Mouse (Mus musculus): Measurements from ENCODE around the gene Tmprss7. TPM values are rescaled to one million over a fixed set of nuclear protein-coding genes. Genes with fewer than 3 reads are reported as not detected.
A peak's percentile ranks its signal among the peaks of the same experiment; 100 is the strongest.

Tmprss7 gene
- polyA plus RNA-seq, 1 experiment from 2014 or later = 0.31 TPM

- Histone ChIP-seq H3K36me3 (peaks cover 97% of the 10 kb centered on the region), H3K4me1 (no peaks in the 10 kb centered on the region), H3K27ac (replicated peaks) (no peak overlapping the region), H3K9me3 (replicated peaks) (no peaks in the 10 kb centered on the region; the same call in 1 of the 2 replicates), H3K4me3 (no peak overlapping the region), H3K27me3 (ENCODE audit: low read depth, poor library complexity, severe bottlenecking) (no peaks in the 10 kb centered on the region)
- 88% methylated on average over 5 of the region's 5 CpGs for WGBS
- no peak for DNase-seq (ENCODE audit: low spot score)
Observed at GRCm38 (mm10) chr16:45714489-45715150, 21.2 kb upstream of the Tmprss7 start.

- Histone ChIP-seq H3K27ac (replicated peaks) (no peak overlapping the region), H3K4me1 (no peaks in the 10 kb centered on the region), H3K9me3 (replicated peaks) (no peaks in the 10 kb centered on the region; the same call in 1 of the 2 replicates), H3K36me3 (peaks cover 97% of the 10 kb centered on the region), H3K27me3 (ENCODE audit: low read depth, poor library complexity, severe bottlenecking) (no peaks in the 10 kb centered on the region), H3K4me3 (no peak overlapping the region)
- WGBS = 71% methylated on average over 1 of the region's 1 CpGs
- DNase-seq (ENCODE audit: low spot score) = no peak
Observed at GRCm38 (mm10) chr16:45713878-45714277, 20.4 kb upstream of the Tmprss7 start.

DNA sequence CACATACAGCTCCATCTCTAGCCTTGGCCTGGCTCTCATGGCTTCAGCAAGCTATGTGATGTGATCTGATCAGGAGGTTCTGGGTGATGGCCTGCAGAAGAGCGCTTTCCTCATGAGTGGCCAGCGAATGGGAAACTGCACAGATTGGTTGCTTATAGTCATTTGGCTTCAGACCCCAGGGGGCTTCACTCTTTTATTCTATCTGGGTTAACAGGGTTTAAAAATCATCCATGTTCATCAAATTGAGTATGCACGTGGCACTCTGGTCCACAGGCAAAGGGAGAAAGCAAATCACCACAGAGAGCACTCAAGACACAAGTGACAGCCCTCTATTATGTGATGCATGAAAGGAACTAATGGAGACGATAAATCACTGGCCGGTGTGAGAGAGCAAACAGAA is 19.8 kb upstream of the Tmprss7 start:
- whole genome bisulfite sequencing = 85% methylated on average over 5 of the region's 5 CpGs
- no peak overlapping the region for H3K4me3 ChIP-seq
- H3K9me3 ChIP-seq (replicated peaks) = no peaks in the 10 kb centered on the region; the same call in 1 of the 2 replicates
- no peak overlapping the region for H3K27ac ChIP-seq (replicated peaks)
- no peaks in the 10 kb centered on the region for H3K4me1 ChIP-seq
- no peak for DNase-seq (ENCODE audit: low spot score)
- H3K36me3 ChIP-seq = peaks cover 91% of the 10 kb centered on the region
- H3K27me3 ChIP-seq (ENCODE audit: low read depth, poor library complexity, severe bottlenecking) = no peaks in the 10 kb centered on the region

DNA sequence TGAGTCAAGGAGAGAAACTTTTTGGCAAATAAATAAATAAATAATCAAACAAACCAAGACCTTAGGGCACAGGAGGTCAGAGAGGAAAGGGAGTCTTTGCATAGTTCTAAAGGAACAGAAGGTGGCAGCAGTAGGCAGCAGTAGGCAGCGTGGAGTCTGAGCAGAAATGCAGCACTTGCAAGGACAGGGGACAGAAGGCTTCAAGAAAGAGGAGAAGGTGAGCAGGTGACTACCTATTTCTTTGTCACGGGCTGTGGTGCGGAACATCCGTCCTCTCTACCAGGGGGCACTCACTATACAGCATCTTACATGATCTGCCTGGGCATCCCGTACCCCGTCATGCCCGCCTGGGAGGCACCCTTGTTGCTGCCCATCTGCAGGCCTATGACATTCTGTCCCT is 17.8 kb upstream of the Tmprss7 start:
- Histone ChIP-seq H3K27me3 (ENCODE audit: low read depth, poor library complexity, severe bottlenecking) (no peaks in the 10 kb centered on the region), H3K27ac (replicated peaks) (no peak overlapping the region), H3K36me3 (peaks cover 71% of the 10 kb centered on the region), H3K4me3 (no peak overlapping the region), H3K9me3 (replicated peaks) (no peaks in the 10 kb centered on the region; the same call in 1 of the 2 replicates), H3K4me1 (no peaks in the 10 kb centered on the region)
- DNase-seq (ENCODE audit: low spot score) = no peak
- 72% methylated on average over 7 of the region's 7 CpGs for WGBS

DNA sequence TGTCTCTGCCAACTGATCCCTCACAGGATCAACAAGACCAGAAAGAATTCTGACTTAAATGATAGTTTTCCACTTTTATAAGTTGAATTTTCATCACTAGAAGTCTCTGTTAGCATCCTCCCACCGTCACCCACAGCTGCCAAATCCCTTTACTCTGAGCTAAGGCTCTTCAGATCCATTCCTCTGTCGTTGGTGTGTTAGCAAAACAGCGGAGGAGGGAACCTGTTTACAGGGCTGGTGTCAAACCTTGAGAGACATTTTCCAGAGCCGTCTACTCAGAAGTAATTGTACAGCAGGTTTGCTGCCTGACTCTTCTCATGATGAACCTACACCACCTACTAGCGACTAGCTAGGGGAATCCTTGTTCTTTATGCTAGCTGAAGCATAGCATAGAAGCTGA is 5.8 kb upstream of the Tmprss7 start:
- Histone ChIP-seq H3K27me3 (ENCODE audit: low read depth, poor library complexity, severe bottlenecking) (no peaks in the 10 kb centered on the region), H3K4me3 (no peak overlapping the region), H3K4me1 (peaks cover 17% of the 10 kb centered on the region), H3K36me3 (no peaks in the 10 kb centered on the region), H3K27ac (replicated peaks) (no peak overlapping the region), H3K9me3 (replicated peaks) (no peaks in the 10 kb centered on the region)
- 80% methylated on average over 5 of the region's 5 CpGs for WGBS
- DNase-seq (ENCODE audit: low spot score) = no peak

DNA sequence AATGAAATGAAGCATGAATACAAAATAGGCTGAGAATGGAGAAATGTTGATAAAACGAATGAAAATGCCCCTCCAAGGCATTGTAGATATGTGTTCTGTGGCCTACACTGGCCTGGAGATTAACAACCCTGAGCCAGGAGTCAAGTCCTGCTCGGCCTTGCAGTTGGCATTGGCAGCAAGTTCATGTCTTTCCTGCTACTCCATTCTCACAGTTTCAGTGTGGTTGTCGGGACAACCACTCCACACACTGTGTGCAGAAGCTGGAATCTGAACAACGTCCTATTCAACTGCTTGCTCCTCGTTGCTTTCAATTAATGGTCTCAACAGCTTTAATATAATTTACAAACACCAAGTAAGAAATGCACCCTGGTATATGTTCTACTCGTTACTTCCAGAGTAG is 4.5 kb upstream of the Tmprss7 start:
- no peaks in the 10 kb centered on the region for H3K9me3 ChIP-seq (replicated peaks)
- WGBS = 73% methylated on average over 6 of the region's 6 CpGs
- no peaks in the 10 kb centered on the region for H3K36me3 ChIP-seq
- no peaks in the 10 kb centered on the region for H3K27me3 ChIP-seq (ENCODE audit: low read depth, poor library complexity, severe bottlenecking)
- peaks cover 26% of the 10 kb centered on the region for H3K4me1 ChIP-seq
- H3K4me3 ChIP-seq = no peak overlapping the region
- no peak for DNase-seq (ENCODE audit: low spot score)
- H3K27ac ChIP-seq (replicated peaks) = no peak overlapping the region

DNA sequence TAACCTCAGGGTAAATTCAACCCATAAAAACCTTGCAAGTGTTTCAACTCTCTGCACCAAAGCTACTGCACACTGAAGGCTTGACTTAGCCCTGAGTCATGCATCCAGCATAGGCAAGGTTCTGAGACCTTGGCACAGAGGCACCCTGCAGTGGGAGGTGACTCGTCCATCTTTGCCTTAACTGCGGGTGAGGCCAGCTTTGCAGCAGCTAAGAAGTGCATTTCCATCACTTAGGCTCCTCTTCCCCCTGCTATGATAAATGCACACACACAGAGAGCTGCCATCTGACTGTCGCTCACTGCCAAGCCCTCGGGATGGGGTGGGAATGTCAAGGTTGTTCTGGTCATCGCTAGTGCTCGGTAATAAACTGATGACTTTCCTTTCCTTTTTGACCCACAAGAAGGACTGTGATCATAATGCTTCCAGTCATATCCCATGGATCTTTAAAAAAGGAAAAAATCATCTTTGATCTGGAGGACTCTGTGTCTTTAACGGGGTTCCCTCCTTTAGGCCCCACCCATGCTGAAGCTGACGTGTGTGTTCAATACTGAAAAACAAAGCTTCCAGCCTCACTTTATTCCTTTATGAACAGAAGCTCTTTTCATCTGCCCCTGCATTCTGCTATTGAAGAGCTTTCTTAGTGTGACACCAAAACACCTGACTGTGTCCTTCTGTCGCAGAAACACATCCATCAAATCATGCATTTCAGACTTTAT is 2.1 kb upstream of the Tmprss7 start:
- Histone ChIP-seq H3K4me3 (no peak overlapping the region), H3K27ac (replicated peaks) (no peak overlapping the region), H3K27me3 (ENCODE audit: low read depth, poor library complexity, severe bottlenecking) (no peaks in the 10 kb centered on the region), H3K36me3 (no peaks in the 10 kb centered on the region), H3K9me3 (replicated peaks) (no peaks in the 10 kb centered on the region), H3K4me1 (peaks cover 40% of the 10 kb centered on the region)
- no peak for DNase-seq (ENCODE audit: low spot score)
- WGBS = 85% methylated on average over 9 of the region's 9 CpGs

DNA sequence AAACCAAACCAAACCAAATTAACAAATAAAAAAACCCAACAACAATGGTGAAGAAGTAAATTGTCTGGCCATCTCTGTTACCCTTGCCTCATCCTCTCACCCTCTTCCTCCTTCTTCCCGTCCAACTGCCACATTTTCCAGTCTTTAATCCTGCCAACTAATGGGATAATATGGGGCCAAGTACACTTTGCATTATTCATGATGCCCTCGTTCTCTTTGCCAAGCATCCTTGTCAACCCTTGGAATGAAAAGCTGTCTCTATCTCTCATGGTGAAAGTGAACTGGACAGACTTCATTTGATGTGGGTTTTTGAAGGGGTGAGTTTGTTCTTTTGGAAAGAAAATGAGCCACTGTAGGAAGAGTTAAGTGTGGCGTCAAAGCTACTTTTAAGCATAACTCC is 607 bp downstream of the Tmprss7 start:
- Histone ChIP-seq H3K4me1 (peaks cover 48% of the 10 kb centered on the region), H3K36me3 (no peaks in the 10 kb centered on the region), H3K27ac (replicated peaks) (no peak overlapping the region), H3K9me3 (replicated peaks) (no peaks in the 10 kb centered on the region), H3K27me3 (ENCODE audit: low read depth, poor library complexity, severe bottlenecking) (no peaks in the 10 kb centered on the region), H3K4me3 (no peak overlapping the region)
- WGBS = 56% methylated on average over 3 of the region's 3 CpGs
- no peak for DNase-seq (ENCODE audit: low spot score)

GRCm38 (mm10) chr16:45690178-45690577 is 3.3 kb downstream of the Tmprss7 start:
- no peaks in the 10 kb centered on the region for H3K9me3 ChIP-seq (replicated peaks)
- no peaks in the 10 kb centered on the region for H3K36me3 ChIP-seq
- 12% methylated on average over 4 of the region's 4 CpGs for WGBS
- peak overlapping the region; percentile 59; the same call in 1 of the 2 replicates for H3K27ac ChIP-seq (replicated peaks)
- no peak overlapping the region for H3K4me3 ChIP-seq
- peaks cover 38% of the 10 kb centered on the region for H3K4me1 ChIP-seq
- DNase-seq (ENCODE audit: low spot score) = peak; percentile 36
- H3K27me3 ChIP-seq (ENCODE audit: low read depth, poor library complexity, severe bottlenecking) = no peaks in the 10 kb centered on the region

DNA sequence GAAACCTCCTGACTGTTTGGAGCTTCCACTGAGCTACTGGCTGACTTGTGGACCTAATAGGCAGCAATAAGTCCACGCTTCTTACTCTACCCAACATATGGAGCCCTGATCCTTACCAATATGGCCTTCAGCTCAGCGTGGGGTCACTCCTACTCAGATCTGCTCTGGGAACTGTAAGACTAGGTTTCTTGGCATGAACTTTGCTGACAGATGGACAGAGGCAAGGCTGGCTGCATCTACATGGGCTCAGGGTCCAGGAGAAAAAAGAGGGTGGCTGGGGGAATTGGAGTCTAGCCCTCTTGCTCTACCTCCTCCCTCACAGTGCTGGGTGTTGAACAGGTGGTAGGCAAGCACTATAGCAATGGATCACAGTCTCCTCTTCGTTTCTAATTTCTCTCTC is 6.6 kb downstream of the Tmprss7 start:
- no peaks in the 10 kb centered on the region for H3K9me3 ChIP-seq (replicated peaks)
- peaks cover 19% of the 10 kb centered on the region for H3K4me1 ChIP-seq
- H3K4me3 ChIP-seq = no peak overlapping the region
- H3K27ac ChIP-seq (replicated peaks) = no peak overlapping the region
- 86% methylated on average over 3 of the region's 3 CpGs for WGBS
- no peak for DNase-seq (ENCODE audit: low spot score)
- H3K36me3 ChIP-seq = no peaks in the 10 kb centered on the region
- H3K27me3 ChIP-seq (ENCODE audit: low read depth, poor library complexity, severe bottlenecking) = no peaks in the 10 kb centered on the region

DNA sequence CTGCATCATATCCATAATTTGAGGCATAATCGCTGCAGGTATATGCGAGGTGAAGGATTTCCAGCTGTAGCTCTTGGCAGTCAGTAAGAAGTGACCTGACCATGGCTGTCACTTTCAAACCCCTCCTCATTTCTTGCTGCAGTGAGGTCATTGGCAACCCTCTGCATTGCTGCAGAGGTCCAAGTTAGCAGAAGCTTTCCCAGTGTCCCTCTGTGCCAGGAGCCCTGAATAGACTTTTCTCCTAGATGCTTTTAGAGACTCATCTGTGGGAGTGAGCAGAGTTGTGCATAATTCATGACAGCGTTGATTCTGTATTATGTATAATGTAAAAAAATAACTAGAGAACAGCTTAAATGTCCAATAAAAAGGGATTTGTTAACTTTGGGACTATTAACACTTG is 8.2 kb downstream of the Tmprss7 start:
- Histone ChIP-seq H3K4me1 (peaks cover 11% of the 10 kb centered on the region), H3K27ac (replicated peaks) (no peak overlapping the region), H3K4me3 (no peak overlapping the region), H3K9me3 (replicated peaks) (no peaks in the 10 kb centered on the region), H3K36me3 (no peaks in the 10 kb centered on the region), H3K27me3 (ENCODE audit: low read depth, poor library complexity, severe bottlenecking) (no peaks in the 10 kb centered on the region)
- no peak for DNase-seq (ENCODE audit: low spot score)
- WGBS = 71% methylated on average over 3 of the region's 3 CpGs

DNA sequence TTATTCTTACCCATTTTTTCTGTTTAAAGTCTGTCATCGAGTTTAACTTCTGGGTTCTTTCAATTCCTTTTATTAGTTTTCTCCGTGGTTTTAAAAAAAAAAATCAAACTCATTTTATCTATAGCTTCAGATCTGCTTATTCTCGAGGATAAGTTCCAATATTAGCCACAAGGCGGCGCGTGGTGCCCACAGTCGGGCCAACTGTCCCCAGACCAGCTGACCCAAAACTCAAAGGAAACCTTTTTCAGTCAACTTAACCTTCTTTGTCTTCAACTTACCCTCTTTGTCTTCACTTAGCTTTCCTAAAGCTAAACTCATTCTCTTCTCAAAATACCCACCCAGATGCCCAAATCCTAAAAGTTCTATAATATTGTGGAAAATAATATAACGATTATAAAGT is 8.6 kb downstream of the Tmprss7 start:
- Histone ChIP-seq H3K36me3 (no peaks in the 10 kb centered on the region), H3K4me1 (peaks cover 7% of the 10 kb centered on the region; the same call in 1 of the 2 replicates), H3K9me3 (replicated peaks) (no peaks in the 10 kb centered on the region), H3K27ac (replicated peaks) (no peak overlapping the region), H3K27me3 (ENCODE audit: low read depth, poor library complexity, severe bottlenecking) (no peaks in the 10 kb centered on the region), H3K4me3 (no peak overlapping the region)
- 15% methylated on average over 8 of the region's 8 CpGs for WGBS
- DNase-seq (ENCODE audit: low spot score) = peak; percentile 72

DNA sequence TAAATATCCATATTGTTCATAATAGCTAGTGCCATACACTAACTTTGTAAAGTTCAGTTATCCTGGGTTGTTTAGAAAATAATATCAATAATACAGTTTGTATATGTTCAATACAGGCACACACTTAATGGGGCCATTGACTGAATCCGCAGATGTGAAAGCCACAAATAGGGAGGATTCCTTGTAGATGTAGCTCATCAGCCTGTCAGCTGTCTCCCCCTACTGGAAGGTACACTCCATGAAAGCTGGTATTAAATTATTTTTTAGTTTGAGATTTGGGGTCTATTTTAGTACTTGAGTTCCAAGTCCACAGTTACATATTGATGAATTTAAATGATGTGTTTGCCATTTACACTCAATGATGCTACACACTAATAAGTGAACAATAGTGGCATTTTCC is 17.0 kb downstream of the Tmprss7 start:
- WGBS = 46% methylated on average over 1 of the region's 1 CpGs
- Histone ChIP-seq H3K27ac (replicated peaks) (no peak overlapping the region), H3K36me3 (no peaks in the 10 kb centered on the region), H3K4me3 (no peak overlapping the region), H3K9me3 (replicated peaks) (no peaks in the 10 kb centered on the region), H3K27me3 (ENCODE audit: low read depth, poor library complexity, severe bottlenecking) (no peaks in the 10 kb centered on the region), H3K4me1 (no peaks in the 10 kb centered on the region)
- DNase-seq (ENCODE audit: low spot score) = no peak

All from midbrain, embryonic 10.5 days (tissue).